Mouse (Mus musculus) CH12.LX (cell line): ENCODE measurements at regions not wholly inside any gene's neighbourhood (a gene's known extent, or its start where the extent isn't known, plus 50 kb on each side); places are given as distances from the start of the nearest gene placed in this dataset.

Experiments
- CTCF ChIP-seq, 2 experiments: IDR thresholded peaks in 1 of 2; conservative IDR thresholded peaks in 1 of 2; 2 replicates each; pipeline ENCODE4 v1.5.1; 2011 to 2012; ENCODE audit warnings: low read depth in 2 of 2, low read length in 2 of 2, improper control_type of control experiment in 1 of 2, inconsistent platforms in 1 of 2, mild to moderate bottlenecking in 1 of 2, moderate library complexity in 1 of 2
- E2F4 ChIP-seq: IDR thresholded peaks from 2 replicates; pipeline ENCODE4 v1.6.1; 2011; ENCODE audit warnings: low read depth, low read length, improper control_type of control experiment; ENCODE audit not compliant: insufficient replicate concordance
- EP300 ChIP-seq: IDR thresholded peaks from 2 replicates; pipeline ENCODE4 v1.6.1; 2011; ENCODE audit warnings: low read length, improper control_type of control experiment
- ETS1 ChIP-seq: conservative IDR thresholded peaks from 2 replicates; pipeline ENCODE4 v1.6.1; 2012; ENCODE audit warnings: low read depth, mild to moderate bottlenecking, inconsistent platforms, low read length, improper control_type of control experiment, moderate library complexity
- GABPA ChIP-seq: IDR thresholded peaks from 2 replicates; pipeline ENCODE4 v1.6.1; 2012; ENCODE audit warnings: low read depth, low read length, improper control_type of control experiment, inconsistent platforms; ENCODE audit not compliant: insufficient replicate concordance
- MAFK ChIP-seq: IDR thresholded peaks from 2 replicates; pipeline ENCODE4 v1.6.1; 2011; ENCODE audit warnings: low read length, improper control_type of control experiment; ENCODE audit not compliant: insufficient replicate concordance
- MAX ChIP-seq: IDR thresholded peaks from 2 replicates; pipeline ENCODE4 v1.6.1; 2011; ENCODE audit warnings: low read length, improper control_type of control experiment
- MEF2A ChIP-seq: IDR thresholded peaks from 2 replicates; pipeline ENCODE4 v1.6.1; 2014; ENCODE audit warnings: low read depth, mild to moderate bottlenecking, inconsistent platforms, low read length, improper control_type of control experiment, borderline replicate concordance
- NELFE ChIP-seq: IDR thresholded peaks from 2 replicates; pipeline ENCODE4 v1.6.1; 2011; ENCODE audit warnings: low read depth, low read length, improper control_type of control experiment
- NRF1 ChIP-seq: IDR thresholded peaks from 2 replicates; pipeline ENCODE4 v1.6.1; 2014; ENCODE audit warnings: low read depth, mild to moderate bottlenecking, inconsistent platforms, low read length, improper control_type of control experiment, moderate library complexity
- POLR2A ChIP-seq: IDR thresholded peaks from 2 replicates; pipeline ENCODE4 v1.6.1; 2011; ENCODE audit warnings: low read depth, mild to moderate bottlenecking, improper control_type of control experiment, low read length
- TBP ChIP-seq: conservative IDR thresholded peaks from 2 replicates; pipeline ENCODE4 v1.6.1; 2011; ENCODE audit warnings: low read depth, low read length, improper control_type of control experiment
- USF1 ChIP-seq: IDR thresholded peaks from 2 replicates; pipeline ENCODE4 v1.6.1; 2014; ENCODE audit warnings: low read depth, mild to moderate bottlenecking, inconsistent platforms, low read length, improper control_type of control experiment

GRCm38 (mm10) chr5:6517337-6517736, 768.2 kb upstream of the Steap1 start:
- TF ChIP-seq CTCF (conservative IDR thresholded peaks at IDR 0.05 in 1 of 2, IDR thresholded peaks at IDR 0.05 in 1 of 2; ENCODE audit: low read depth in 2 of 2, low read length in 2 of 2) (no peak), E2F4 (no peak), MAX (no peak), MAFK (no peak), NELFE (no peak), EP300 (no peak), NRF1 (no peak), TBP (no peak), POLR2A (no peak), MEF2A (no peak), ETS1 (no peak), GABPA (no peak), USF1 (no peak)
